Mouse (Mus musculus): ENCODE measurements around the gene Spib. TPM values are rescaled to one million over a fixed set of nuclear protein-coding genes. Genes with fewer than 3 reads are reported as not detected.

Spib gene
- polyA plus RNA-seq, 1 experiment from 2014 or later, result not detected

GRCm38 (mm10) chr7:44551731-44552130 is 19.9 kb upstream of the Spib start:
- Histone ChIP-seq H3K9ac (ENCODE audit: low read depth, low read length) (no peak overlapping the region), H3K9me3 (replicated peaks; ENCODE audit: control insufficient read depth, low read length) (no peaks in the 10 kb centered on the region), H3K36me3 (ENCODE audit: control insufficient read depth, insufficient read depth, low read length) (peaks cover 13% of the 10 kb centered on the region), H3K4me1 (ENCODE audit: control insufficient read depth, insufficient read depth, low read length) (peaks cover 7% of the 10 kb centered on the region), H3K4me2 (no peak overlapping the region), H3K27ac (ENCODE audit: low read depth, low read length) (no peak overlapping the region), H3K27me3 (ENCODE audit: control insufficient read depth, insufficient read depth, low read length) (no peaks in the 10 kb centered on the region), H3K4me3 (ENCODE audit: low read depth, low read length) (no peak overlapping the region)
- WGBS (ENCODE audit: insufficient replicate concordance), result 76% methylated on average over 22 of the region's 22 CpGs
- ATAC-seq (replicated peaks; ENCODE audit: insufficient number of reproducible peaks, low FRiP score, low TSS enrichment), result no peak

- Histone ChIP-seq H3K9ac (ENCODE audit: low read depth, low read length) (no peak overlapping the region), H3K4me3 (ENCODE audit: low read depth, low read length) (no peak overlapping the region), H3K4me2 (no peak overlapping the region), H3K9me3 (replicated peaks; ENCODE audit: control insufficient read depth, low read length) (no peaks in the 10 kb centered on the region), H3K4me1 (ENCODE audit: control insufficient read depth, insufficient read depth, low read length) (peaks cover 7% of the 10 kb centered on the region), H3K27ac (ENCODE audit: low read depth, low read length) (no peak overlapping the region), H3K27me3 (ENCODE audit: control insufficient read depth, insufficient read depth, low read length) (no peaks in the 10 kb centered on the region), H3K36me3 (ENCODE audit: control insufficient read depth, insufficient read depth, low read length) (peaks cover 13% of the 10 kb centered on the region)
- WGBS (ENCODE audit: insufficient replicate concordance), result 91% methylated on average over 21 of the region's 21 CpGs
- no peak for ATAC-seq (replicated peaks; ENCODE audit: insufficient number of reproducible peaks, low FRiP score, low TSS enrichment)
These were observed 19.4 kb upstream of the Spib start for GRCm38 (mm10) chr7:44551301-44551700.

GRCm38 (mm10) chr7:44550409-44550678 is 18.5 kb upstream of the Spib start:
- no peak overlapping the region for H3K27ac ChIP-seq (ENCODE audit: low read depth, low read length)
- H3K9ac ChIP-seq (ENCODE audit: low read depth, low read length), result no peak overlapping the region
- H3K9me3 ChIP-seq (replicated peaks; ENCODE audit: control insufficient read depth, low read length), result 0 out of 2 replicates have a peak, but pooled peaks cover 2% of the 10 kb centered on the region
- peaks cover 13% of the 10 kb centered on the region for H3K36me3 ChIP-seq (ENCODE audit: control insufficient read depth, insufficient read depth, low read length)
- no peak overlapping the region for H3K4me3 ChIP-seq (ENCODE audit: low read depth, low read length)
- no peak overlapping the region for H3K4me2 ChIP-seq
- WGBS (ENCODE audit: insufficient replicate concordance), result 94% methylated on average over 12 of the region's 12 CpGs
- ATAC-seq (replicated peaks; ENCODE audit: insufficient number of reproducible peaks, low FRiP score, low TSS enrichment), result no peak
- no peaks in the 10 kb centered on the region for H3K27me3 ChIP-seq (ENCODE audit: control insufficient read depth, insufficient read depth, low read length)
- peaks cover 7% of the 10 kb centered on the region for H3K4me1 ChIP-seq (ENCODE audit: control insufficient read depth, insufficient read depth, low read length)

GRCm38 (mm10) chr7:44549621-44550408 is 17.9 kb upstream of the Spib start:
- Histone ChIP-seq H3K27me3 (ENCODE audit: control insufficient read depth, insufficient read depth, low read length) (no peaks in the 10 kb centered on the region), H3K27ac (ENCODE audit: low read depth, low read length) (no peak overlapping the region), H3K4me2 (no peak overlapping the region), H3K9ac (ENCODE audit: low read depth, low read length) (no peak overlapping the region), H3K36me3 (ENCODE audit: control insufficient read depth, insufficient read depth, low read length) (peaks cover 13% of the 10 kb centered on the region), H3K9me3 (replicated peaks; ENCODE audit: control insufficient read depth, low read length) (0 out of 2 replicates have a peak, but pooled peaks cover 2% of the 10 kb centered on the region), H3K4me1 (ENCODE audit: control insufficient read depth, insufficient read depth, low read length) (peaks cover 7% of the 10 kb centered on the region), H3K4me3 (ENCODE audit: low read depth, low read length) (no peak overlapping the region)
- 96% methylated on average over 23 of the region's 23 CpGs for WGBS (ENCODE audit: insufficient replicate concordance)
- no peak for ATAC-seq (replicated peaks; ENCODE audit: insufficient number of reproducible peaks, low FRiP score, low TSS enrichment)

- peak; percentile 92 for ATAC-seq (replicated peaks; ENCODE audit: insufficient number of reproducible peaks, low FRiP score, low TSS enrichment)
- peak within 1 kb of the TSS; percentile 76 for H3K27ac ChIP-seq (ENCODE audit: low read depth, low read length)
These were observed 16.7 kb upstream of the Spib start, which contains the start of gene Pold1 for GRCm38 (mm10) chr7:44548497-44549087. TSS of gene Pold1 (minus strand) at chr7:44548849.

GRCm38 (mm10) chr7:44547725-44548124 is 15.9 kb upstream of the Spib start:
- no peak for ATAC-seq (replicated peaks; ENCODE audit: insufficient number of reproducible peaks, low FRiP score, low TSS enrichment)
- peak overlapping the region; percentile 70 for H3K4me3 ChIP-seq (ENCODE audit: low read depth, low read length)
- no peaks in the 10 kb centered on the region for H3K27me3 ChIP-seq (ENCODE audit: control insufficient read depth, insufficient read depth, low read length)
- H3K9ac ChIP-seq (ENCODE audit: low read depth, low read length), result peak overlapping the region; percentile 74
- H3K9me3 ChIP-seq (replicated peaks; ENCODE audit: control insufficient read depth, low read length), result 0 out of 2 replicates have a peak, but pooled peaks cover 2% of the 10 kb centered on the region
- H3K4me2 ChIP-seq, result peak overlapping the region; percentile 91
- WGBS (ENCODE audit: insufficient replicate concordance), result 25% methylated on average over 5 of the region's 5 CpGs
- H3K27ac ChIP-seq (ENCODE audit: low read depth, low read length), result peak overlapping the region; percentile 76; the same call in 1 of the 2 replicates
- peaks cover 13% of the 10 kb centered on the region for H3K36me3 ChIP-seq (ENCODE audit: control insufficient read depth, insufficient read depth, low read length)
- peaks cover 7% of the 10 kb centered on the region for H3K4me1 ChIP-seq (ENCODE audit: control insufficient read depth, insufficient read depth, low read length)

More at GRCm38 (mm10) chr7:44548497-44549087, 16.7 kb upstream of the Spib start, which contains the start of gene Pold1:
- no peaks in the 10 kb centered on the region for H3K27me3 ChIP-seq (ENCODE audit: control insufficient read depth, insufficient read depth, low read length)
- H3K9me3 ChIP-seq (replicated peaks; ENCODE audit: control insufficient read depth, low read length), result 0 out of 2 replicates have a peak, but pooled peaks cover 2% of the 10 kb centered on the region
- H3K36me3 ChIP-seq (ENCODE audit: control insufficient read depth, insufficient read depth, low read length), result peaks cover 13% of the 10 kb centered on the region
- H3K9ac ChIP-seq (ENCODE audit: low read depth, low read length), result peak within 1 kb of the TSS; percentile 74
- WGBS (ENCODE audit: insufficient replicate concordance), result under 1% methylated on average over 43 of the region's 43 CpGs
- H3K4me3 ChIP-seq (ENCODE audit: low read depth, low read length), result peak within 1 kb of the TSS; percentile 70
- peaks cover 7% of the 10 kb centered on the region for H3K4me1 ChIP-seq (ENCODE audit: control insufficient read depth, insufficient read depth, low read length)
- peak within 1 kb of the TSS; percentile 91 for H3K4me2 ChIP-seq

- 0 out of 2 replicates have a peak, but pooled peaks cover 2% of the 10 kb centered on the region for H3K9me3 ChIP-seq (replicated peaks; ENCODE audit: control insufficient read depth, low read length)
- peaks cover 7% of the 10 kb centered on the region for H3K4me1 ChIP-seq (ENCODE audit: control insufficient read depth, insufficient read depth, low read length)
- H3K4me3 ChIP-seq (ENCODE audit: low read depth, low read length), result 0 out of 2 replicates have a peak overlapping the region, but pooled peaks have one; percentile 70
- peaks cover 19% of the 10 kb centered on the region for H3K36me3 ChIP-seq (ENCODE audit: control insufficient read depth, insufficient read depth, low read length)
- H3K27ac ChIP-seq (ENCODE audit: low read depth, low read length), result no peak overlapping the region
- no peaks in the 10 kb centered on the region for H3K27me3 ChIP-seq (ENCODE audit: control insufficient read depth, insufficient read depth, low read length)
- no peak for ATAC-seq (replicated peaks; ENCODE audit: insufficient number of reproducible peaks, low FRiP score, low TSS enrichment)
- H3K4me2 ChIP-seq, result peak overlapping the region; percentile 91
- peak overlapping the region; percentile 74 for H3K9ac ChIP-seq (ENCODE audit: low read depth, low read length)
- WGBS (ENCODE audit: insufficient replicate concordance), result 97% methylated on average over 13 of the region's 13 CpGs
These were observed 15.2 kb upstream of the Spib start for GRCm38 (mm10) chr7:44547041-44547440.

GRCm38 (mm10) chr7:44546274-44546673 is 14.4 kb upstream of the Spib start:
- H3K9ac ChIP-seq (ENCODE audit: low read depth, low read length), result no peak overlapping the region
- 0 out of 2 replicates have a peak, but pooled peaks cover 2% of the 10 kb centered on the region for H3K9me3 ChIP-seq (replicated peaks; ENCODE audit: control insufficient read depth, low read length)
- H3K27ac ChIP-seq (ENCODE audit: low read depth, low read length), result no peak overlapping the region
- no peak overlapping the region for H3K4me2 ChIP-seq
- no peaks in the 10 kb centered on the region for H3K27me3 ChIP-seq (ENCODE audit: control insufficient read depth, insufficient read depth, low read length)
- H3K4me3 ChIP-seq (ENCODE audit: low read depth, low read length), result no peak overlapping the region
- no peak for ATAC-seq (replicated peaks; ENCODE audit: insufficient number of reproducible peaks, low FRiP score, low TSS enrichment)
- peaks cover 19% of the 10 kb centered on the region for H3K36me3 ChIP-seq (ENCODE audit: control insufficient read depth, insufficient read depth, low read length)
- H3K4me1 ChIP-seq (ENCODE audit: control insufficient read depth, insufficient read depth, low read length), result peaks cover 7% of the 10 kb centered on the region
- WGBS (ENCODE audit: insufficient replicate concordance), result 95% methylated on average over 3 of the region's 3 CpGs
